Mouse (Mus musculus) adrenal gland, adult (tissue): ENCODE data around the gene Tm4sf5.

Experiments
- DNase-seq, 2 experiments: peaks; one replicate each; pipeline ENCODE4 v3.0.0; 2022 to 2023; ENCODE audit warnings: low spot score in 1 of 2; ENCODE audit not compliant: inconsistent age in 2 of 2

Gene Tm4sf5

GRCm38 (mm10) chr11:70540928-70541327 lies 35.9 kb downstream of the Tm4sf5 start:
- peak in 1 of 2 experiments; percentile 34 for DNase-seq

GRCm38 (mm10) chr11:70541415-70541814 lies 36.4 kb downstream of the Tm4sf5 start:
- DNase-seq, result peak in 1 of 2 experiments; percentile 31

GRCm38 (mm10) chr11:70544496-70544895 lies 39.5 kb downstream of the Tm4sf5 start:
- DNase-seq, result no peak

- no peak for DNase-seq
Observed at GRCm38 (mm10) chr11:70551526-70551925, 46.5 kb downstream of the Tm4sf5 start.

- DNase-seq, result no peak
Observed at GRCm38 (mm10) chr11:70553940-70554339, 48.9 kb downstream of the Tm4sf5 start.

GRCm38 (mm10) chr11:70557545-70557944 lies 52.5 kb downstream of the Tm4sf5 start:
- DNase-seq, result no peak
